Mouse (Mus musculus) intestine, postnatal 0 days (tissue): ENCODE measurements around the gene Clcn2. TPM values are rescaled to one million over a fixed set of nuclear protein-coding genes. Genes with fewer than 3 reads are reported as not detected.

Source experiments
- ATAC-seq: fragments of 200-750 bp; cut with Nextera tagmentation; 2 replicates; pipeline ENCODE4 v1.8.0; 2017; ENCODE audit warnings: mild to moderate bottlenecking, moderate TSS enrichment, moderate library complexity
- H3K27ac ChIP-seq: fragments of 300-500 bp; sonication (generic); 2 replicates; pipeline ENCODE4 v1.5.1; 2014; ENCODE audit warnings: mild to moderate bottlenecking, low read depth, low read length, moderate library complexity
- H3K27me3 ChIP-seq: fragments of 300-500 bp; sonication (generic); replicated peaks from 2 replicates; pipeline ENCODE4 v1.6.1; 2014; ENCODE audit warnings: low read length, mixed read lengths; ENCODE audit not compliant: control insufficient read depth, insufficient read depth
- H3K36me3 ChIP-seq: fragments of 300-500 bp; sonication (generic); 2 replicates; pipeline ENCODE4 v1.6.1; 2014; ENCODE audit warnings: mild to moderate bottlenecking, moderate library complexity; ENCODE audit not compliant: control insufficient read depth, insufficient read depth
- H3K4me1 ChIP-seq: fragments of 300-500 bp; sonication (generic); replicated peaks from 2 replicates; pipeline ENCODE4 v1.6.1; 2014; ENCODE audit warnings: antibody characterized with exemption, low read length, mixed read lengths; ENCODE audit not compliant: control insufficient read depth, insufficient read depth
- H3K4me2 ChIP-seq: fragments of 300-500 bp; sonication (generic); replicated peaks from 2 replicates; pipeline ENCODE4 v1.6.1; 2014; ENCODE audit warnings: low read depth, mild to moderate bottlenecking, moderate library complexity
- H3K4me3 ChIP-seq: fragments of 300-500 bp; sonication (generic); 2 replicates; pipeline ENCODE4 v1.5.1; 2014; ENCODE audit warnings: low read depth, low read length
- H3K9ac ChIP-seq: fragments of 300-500 bp; sonication (generic); 2 replicates; pipeline ENCODE4 v1.6.1; 2014; ENCODE audit warnings: mild to moderate bottlenecking, low read depth, low read length
- H3K9me3 ChIP-seq: fragments of 300-500 bp; sonication (generic); 2 replicates; pipeline ENCODE4 v1.6.1; 2016; ENCODE audit warnings: mixed run types; ENCODE audit not compliant: control insufficient read depth
- CTCF ChIP-seq: sonication (generic); IDR thresholded peaks from 2 replicates; pipeline ENCODE4 v1.5.1; 2016; ENCODE audit warnings: low read depth, mild to moderate bottlenecking, control low read depth, antibody characterized with exemption, moderate library complexity
- WGBS: fragments of 180-500 bp; shearing (Covaris S2); extraction: QIAGEN DNeasy Blood & Tissue Kit; methylation state at CpG from one replicate; pipeline ENCODE4 v1.1.7; 2014; 5-methylcytosine and 5-hydroxymethylcytosine counted together
- polyA plus RNA-seq: library from polyadenylated mRNA; unstranded; fragments of >200 nt; fragmentation: Nextera tagmentation; extraction: Ambion mirVana; gene quantifications from 2 replicates; pipeline ENCODE4 v1.2.1, GENCODE M21; 2015

Gene Clcn2
- polyA plus RNA-seq, 1 experiment from 2014 or later = 5.4 TPM

DNA sequence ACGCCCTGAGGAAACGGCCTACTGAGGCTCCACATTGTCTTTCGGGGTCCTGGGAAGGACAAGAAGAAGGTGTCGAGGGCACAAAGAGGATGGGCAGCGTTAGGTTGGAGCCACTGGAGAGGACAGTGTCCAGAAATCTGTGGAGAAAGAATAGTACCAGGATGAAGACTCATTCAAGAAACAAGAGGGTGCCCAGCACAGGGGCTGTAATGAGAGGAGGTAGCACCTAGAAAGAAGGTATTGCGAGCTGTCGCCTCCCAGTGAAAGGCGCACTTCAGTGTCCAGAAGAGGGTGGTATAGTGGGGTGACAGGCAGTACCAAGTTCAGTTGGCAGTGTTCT lies 735 bp downstream of the Clcn2 start:
- H3K4me1 ChIP-seq = 0 out of 2 replicates have a peak, but pooled peaks cover 5% of the 10 kb centered on the region
- H3K4me2 ChIP-seq = peak overlapping the region; percentile 92
- peaks cover 22% of the 10 kb centered on the region for H3K36me3 ChIP-seq
- 0% methylated on average over 8 of the region's 8 CpGs for WGBS
- H3K4me3 ChIP-seq = peak overlapping the region; percentile 68
- H3K9ac ChIP-seq = peak overlapping the region; percentile 62
- no peaks in the 10 kb centered on the region for H3K9me3 ChIP-seq
- ATAC-seq = no peak
- H3K27ac ChIP-seq = peak overlapping the region; percentile 97
- no peak for TF ChIP-seq CTCF
- H3K27me3 ChIP-seq = no peaks in the 10 kb centered on the region

DNA sequence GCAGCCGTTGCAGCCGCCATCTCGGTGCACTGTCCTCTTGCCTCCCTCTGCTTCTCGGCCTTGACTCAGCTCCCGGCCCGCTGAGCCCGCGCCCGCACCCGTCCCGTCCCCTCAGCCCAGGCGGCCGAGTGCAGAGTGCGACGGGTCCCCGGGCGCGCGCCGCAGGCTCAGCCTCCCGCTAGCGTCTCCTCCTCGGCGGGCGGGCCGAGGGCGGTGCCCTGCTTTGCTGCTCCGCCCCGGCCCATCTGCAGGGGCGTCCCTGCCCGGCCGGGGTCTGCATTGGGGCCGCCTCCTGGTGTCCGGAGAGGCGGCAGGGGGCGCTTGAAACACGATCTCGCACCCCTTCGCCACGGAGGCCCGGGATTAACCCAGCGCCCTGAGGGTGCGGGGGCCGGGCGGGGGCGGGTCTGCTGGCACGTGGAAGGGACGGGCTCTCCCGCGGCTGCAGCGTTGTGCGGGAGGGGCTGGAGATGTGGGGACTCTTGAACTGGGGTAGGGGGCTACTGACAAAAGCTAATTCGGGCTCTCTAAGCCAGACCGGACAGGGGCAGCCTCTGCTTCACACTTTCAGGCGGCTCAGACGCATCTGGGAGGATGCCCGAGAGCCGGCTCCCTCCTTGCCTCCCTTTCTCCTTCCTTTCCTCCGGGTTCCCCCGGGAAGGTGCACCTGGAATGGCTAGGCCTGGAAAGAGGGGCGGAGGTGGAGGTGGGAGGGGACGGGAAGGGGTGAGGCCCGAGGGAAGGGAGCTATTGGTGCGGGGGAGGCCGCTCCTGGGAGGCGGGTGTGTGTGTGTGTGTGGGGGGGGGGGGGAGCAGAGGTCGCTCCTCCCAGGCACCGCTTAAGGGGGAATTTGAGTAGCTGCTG lies 1.3 kb downstream of the Clcn2 start:
- peak; percentile 56 for TF ChIP-seq CTCF
- Histone ChIP-seq H3K9me3 (no peaks in the 10 kb centered on the region), H3K4me1 (0 out of 2 replicates have a peak, but pooled peaks cover 5% of the 10 kb centered on the region), H3K27ac (peak overlapping the region; percentile 97), H3K27me3 (no peaks in the 10 kb centered on the region), H3K4me3 (peak overlapping the region; percentile 68), H3K9ac (peak overlapping the region; percentile 62), H3K36me3 (peaks cover 25% of the 10 kb centered on the region), H3K4me2 (peak overlapping the region; percentile 92)
- peak; percentile 52 for ATAC-seq
- WGBS = under 1% methylated on average over 58 of the region's 68 CpGs

- 2% methylated on average over 10 of the region's 12 CpGs for WGBS
- ATAC-seq = no peak
- H3K9ac ChIP-seq = peak overlapping the region; percentile 62
- H3K27ac ChIP-seq = peak overlapping the region; percentile 97
- H3K4me2 ChIP-seq = peak overlapping the region; percentile 92
- no peaks in the 10 kb centered on the region for H3K27me3 ChIP-seq
- H3K36me3 ChIP-seq = peaks cover 30% of the 10 kb centered on the region
- H3K9me3 ChIP-seq = no peaks in the 10 kb centered on the region
- H3K4me1 ChIP-seq = 0 out of 2 replicates have a peak, but pooled peaks cover 5% of the 10 kb centered on the region
- TF ChIP-seq CTCF = no peak
- H3K4me3 ChIP-seq = peak overlapping the region; percentile 68
Observed at GRCm38 (mm10) chr16:20715566-20715965, 2.0 kb downstream of the Clcn2 start.

- H3K27me3 ChIP-seq = no peaks in the 10 kb centered on the region
- H3K4me2 ChIP-seq = peak overlapping the region; percentile 92
- 0 out of 2 replicates have a peak, but pooled peaks cover 5% of the 10 kb centered on the region for H3K4me1 ChIP-seq
- H3K4me3 ChIP-seq = peak overlapping the region; percentile 68
- ATAC-seq = no peak
- peaks cover 31% of the 10 kb centered on the region for H3K36me3 ChIP-seq
- 39% methylated on average over 2 of the region's 2 CpGs for WGBS
- TF ChIP-seq CTCF = no peak
- H3K27ac ChIP-seq = no peak overlapping the region
- peak overlapping the region; percentile 62; the same call in 1 of the 2 replicates for H3K9ac ChIP-seq
- H3K9me3 ChIP-seq = no peaks in the 10 kb centered on the region
Observed at GRCm38 (mm10) chr16:20715161-20715560, 2.4 kb downstream of the Clcn2 start.

- Histone ChIP-seq H3K4me3 (peak overlapping the region; percentile 68), H3K9ac (no peak overlapping the region), H3K36me3 (peaks cover 38% of the 10 kb centered on the region), H3K27me3 (no peaks in the 10 kb centered on the region), H3K9me3 (no peaks in the 10 kb centered on the region), H3K4me2 (peak overlapping the region; percentile 92), H3K27ac (no peak overlapping the region), H3K4me1 (0 out of 2 replicates have a peak, but pooled peaks cover 5% of the 10 kb centered on the region)
- ATAC-seq = no peak
- TF ChIP-seq CTCF = no peak
- WGBS = 35% methylated on average over 11 of the region's 11 CpGs
Observed at GRCm38 (mm10) chr16:20714307-20715080, 3.1 kb downstream of the Clcn2 start.

DNA sequence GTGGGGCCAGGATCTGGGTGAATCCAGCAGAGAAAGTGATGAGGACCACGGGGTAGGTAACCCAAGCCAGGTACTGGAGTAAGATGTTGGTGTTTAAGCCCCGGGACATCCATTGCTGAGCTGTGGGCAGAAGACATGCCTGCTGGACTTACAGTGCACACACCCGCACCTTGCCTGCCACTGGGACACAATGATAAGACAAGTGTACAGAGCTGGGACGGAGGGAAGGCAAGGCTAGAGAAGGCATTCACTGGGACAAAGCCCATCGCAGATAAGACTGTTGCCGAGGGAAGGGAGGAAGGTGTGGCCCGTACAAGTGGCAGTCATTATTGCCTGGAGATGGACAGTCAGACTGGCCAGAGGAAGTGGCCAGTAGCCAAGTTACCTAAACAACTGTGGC lies 4.7 kb downstream of the Clcn2 start:
- no peak for ATAC-seq
- 61% methylated on average over 7 of the region's 7 CpGs for WGBS
- Histone ChIP-seq H3K36me3 (peaks cover 52% of the 10 kb centered on the region), H3K9ac (no peak overlapping the region), H3K4me1 (0 out of 2 replicates have a peak, but pooled peaks cover 3% of the 10 kb centered on the region), H3K27me3 (no peaks in the 10 kb centered on the region), H3K9me3 (no peaks in the 10 kb centered on the region), H3K27ac (0 out of 2 replicates have a peak overlapping the region, but pooled peaks have one; percentile 15), H3K4me3 (no peak overlapping the region), H3K4me2 (no peak overlapping the region)
- TF ChIP-seq CTCF = no peak
